Mouse (Mus musculus): ENCODE measurements around the gene Hus1. TPM values are rescaled to one million over a fixed set of nuclear protein-coding genes. Genes with fewer than 3 reads are reported as not detected.
A peak's percentile ranks its signal among the peaks of the same experiment; 100 is the strongest.

Gene Hus1
- polyA plus RNA-seq, 1 experiment from 2014 or later: 16.2 TPM

GRCm38 (mm10) chr11:8948871-8949270, 62.1 kb downstream of the Hus1 start:
- no peak overlapping the region for H3K4me3 ChIP-seq
- 49% methylated on average over 3 of the region's 3 CpGs for WGBS
- H3K9me3 ChIP-seq (replicated peaks): 0 out of 2 replicates have a peak, but pooled peaks cover 2% of the 10 kb centered on the region
- H3K9ac ChIP-seq: no peak overlapping the region
- H3K4me2 ChIP-seq: no peak overlapping the region
- H3K4me1 ChIP-seq (replicated peaks): peaks cover 24% of the 10 kb centered on the region
- H3K27me3 ChIP-seq (replicated peaks): no peaks in the 10 kb centered on the region
- H3K27ac ChIP-seq (ENCODE audit: poor library complexity, severe bottlenecking): no peak overlapping the region
- ATAC-seq (ENCODE audit: insufficient number of reproducible peaks, low FRiP score): no peak
- no peaks in the 10 kb centered on the region for H3K36me3 ChIP-seq

DNA sequence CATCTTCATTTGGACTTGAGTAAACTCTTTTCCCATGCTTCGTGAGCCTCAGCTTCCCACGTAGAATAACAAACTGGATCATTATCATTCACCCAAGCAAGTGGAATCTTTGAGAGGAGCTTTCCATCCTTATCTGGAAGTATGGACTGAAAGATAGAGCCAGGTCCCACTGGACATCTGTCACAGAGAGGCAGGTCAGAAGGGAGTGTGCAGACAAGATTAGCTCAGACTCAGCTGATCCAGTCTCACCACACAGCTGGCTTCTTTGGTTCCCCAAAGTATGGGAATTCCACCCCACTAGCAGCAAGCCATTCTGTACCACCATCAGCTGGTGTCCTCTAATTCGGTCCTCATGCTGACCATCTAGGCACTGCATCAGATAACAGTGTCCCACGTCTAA, 66.9 kb downstream of the Hus1 start:
- Histone ChIP-seq H3K4me2 (no peak overlapping the region), H3K4me3 (no peak overlapping the region), H3K27me3 (replicated peaks) (no peaks in the 10 kb centered on the region), H3K27ac (ENCODE audit: poor library complexity, severe bottlenecking) (no peak overlapping the region), H3K4me1 (replicated peaks) (peaks cover 13% of the 10 kb centered on the region; the same call in 1 of the 2 replicates), H3K9me3 (replicated peaks) (no peaks in the 10 kb centered on the region), H3K36me3 (no peaks in the 10 kb centered on the region), H3K9ac (no peak overlapping the region)
- WGBS: 47% methylated on average over 4 of the region's 4 CpGs
- ATAC-seq (ENCODE audit: insufficient number of reproducible peaks, low FRiP score): peak; percentile 55; the same call in 1 of the 2 replicates

Other genes starting within 250 kb of the Hus1 start
- 0.04 and 0.05 TPM in 2 replicates for gene Pkd1l1, start 37.9 kb downstream of the Hus1 start, polyA plus RNA-seq (2016; fragmentation: Nextera tagmentation; extraction: Ambion mirVana)
- 3.1 and 3.3 TPM in 2 replicates for gene Gm11992, start 37.4 kb upstream of the Hus1 start, polyA plus RNA-seq (2016; fragmentation: Nextera tagmentation; extraction: Ambion mirVana)
- 0.61 and 0.73 TPM in 2 replicates for gene Sun3, start 37.8 kb upstream of the Hus1 start, polyA plus RNA-seq (2016; fragmentation: Nextera tagmentation; extraction: Ambion mirVana)
- gene Upp1, start 106.9 kb upstream of the Hus1 start, polyA plus RNA-seq (2016; fragmentation: Nextera tagmentation; extraction: Ambion mirVana): 23.3 and 25.1 TPM in 2 replicates
- gene Abca13, start 180.8 kb upstream of the Hus1 start, polyA plus RNA-seq (2016; fragmentation: Nextera tagmentation; extraction: Ambion mirVana): 0.01 TPM in 2 replicates